Mouse (Mus musculus) CH12.LX (cell line): ENCODE data around the gene Zfp638.

Experiments used
- CHD2 ChIP-seq: IDR thresholded peaks from 2 replicates; pipeline ENCODE4 v1.6.1; 2011; ENCODE audit warnings: low read length, improper control_type of control experiment
- CTCF ChIP-seq, 2 experiments: IDR thresholded peaks in 1 of 2; conservative IDR thresholded peaks in 1 of 2; 2 replicates each; pipeline ENCODE4 v1.5.1; 2011 to 2012; ENCODE audit warnings: low read depth in 2 of 2, low read length in 2 of 2, improper control_type of control experiment in 1 of 2, inconsistent platforms in 1 of 2, mild to moderate bottlenecking in 1 of 2, moderate library complexity in 1 of 2
- EP300 ChIP-seq: IDR thresholded peaks from 2 replicates; pipeline ENCODE4 v1.6.1; 2011; ENCODE audit warnings: low read length, improper control_type of control experiment
- MYC ChIP-seq: IDR thresholded peaks from 2 replicates; pipeline ENCODE4 v1.6.1; 2011; ENCODE audit warnings: low read depth, mild to moderate bottlenecking, improper control_type of control experiment, low read length
- PAX5 ChIP-seq: IDR thresholded peaks from 2 replicates; pipeline ENCODE4 v1.6.1; 2012; ENCODE audit warnings: low read length, inconsistent platforms, mixed read lengths
- POLR2A ChIP-seq: IDR thresholded peaks from 2 replicates; pipeline ENCODE4 v1.6.1; 2011; ENCODE audit warnings: low read depth, mild to moderate bottlenecking, improper control_type of control experiment, low read length
- TCF12 ChIP-seq: IDR thresholded peaks from 2 replicates; pipeline ENCODE4 v1.6.1; 2014; ENCODE audit warnings: low read depth, mild to moderate bottlenecking, inconsistent platforms, low read length, improper control_type of control experiment
- USF1 ChIP-seq: IDR thresholded peaks from 2 replicates; pipeline ENCODE4 v1.6.1; 2014; ENCODE audit warnings: low read depth, mild to moderate bottlenecking, inconsistent platforms, low read length, improper control_type of control experiment
- ZNF384 ChIP-seq: IDR thresholded peaks from 2 replicates; pipeline ENCODE4 v1.6.1; 2012; ENCODE audit warnings: low read depth, low read length, improper control_type of control experiment, inconsistent platforms

DNA sequence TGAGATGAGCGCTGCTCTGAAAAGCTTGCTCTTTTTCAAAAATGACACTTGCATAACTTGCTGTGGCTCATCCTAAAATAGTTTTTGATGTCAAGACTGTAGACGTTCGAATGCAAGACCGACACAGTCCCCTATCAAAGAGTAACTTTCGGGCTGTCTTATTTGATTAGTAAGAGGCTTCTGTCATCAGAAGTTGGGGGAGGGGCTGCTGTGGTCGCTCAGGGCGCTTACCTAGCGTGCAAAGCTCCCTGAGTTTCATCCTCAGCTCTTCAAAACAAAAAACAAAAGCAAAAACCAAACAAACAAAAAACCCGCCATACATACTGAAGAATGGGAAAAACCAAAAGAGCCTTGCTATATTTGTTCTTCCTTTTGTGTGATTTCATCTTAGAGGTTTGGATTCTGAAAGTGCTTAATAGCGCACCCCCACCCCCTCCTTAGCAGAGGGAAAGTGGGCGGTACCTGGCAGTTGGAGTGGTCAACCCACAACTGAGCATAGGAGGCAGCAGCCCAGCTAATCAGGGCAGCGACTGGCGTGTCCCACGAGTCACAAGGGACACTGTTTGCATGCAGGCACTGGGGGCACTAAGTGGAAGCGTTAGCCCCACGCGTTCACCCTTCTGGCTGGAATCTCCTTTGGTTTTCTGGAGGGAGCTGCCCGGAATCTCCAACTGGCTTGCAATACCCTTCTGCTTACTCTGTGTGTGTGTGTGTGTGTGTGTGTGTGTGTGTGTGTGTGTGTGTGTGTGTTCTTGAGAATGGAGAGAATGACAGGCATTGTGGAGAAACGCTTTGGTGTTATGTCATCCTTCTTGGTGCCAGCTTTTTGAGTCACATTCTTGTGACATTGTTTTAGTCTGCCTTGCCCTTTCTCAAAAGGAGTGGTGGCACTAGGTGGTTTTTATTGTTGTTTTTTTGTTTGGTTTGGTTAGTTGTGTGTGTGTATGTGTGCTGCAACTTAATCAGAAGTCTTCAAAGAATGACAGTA, 983 bp downstream of the Zfp638 start:
- TF ChIP-seq ZNF384 (no peak), POLR2A (no peak), EP300 (no peak), PAX5 (no peak), MYC (no peak), CTCF (conservative IDR thresholded peaks at IDR 0.05 in 1 of 2, IDR thresholded peaks at IDR 0.05 in 1 of 2; ENCODE audit: low read depth in 2 of 2, low read length in 2 of 2) (no peak), CHD2 (0 out of 2 replicates have a peak, but pooled peaks have one; percentile 12), USF1 (no peak), TCF12 (no peak)
